Mouse (Mus musculus) layer of hippocampus, postnatal 14 days (tissue): ENCODE data around the gene Gm10681. TPM values are rescaled to one million over a fixed set of nuclear protein-coding genes. Genes with fewer than 3 reads are reported as not detected.
"Not testable (repeated sequence)": the region's sequence is repeated elsewhere in the genome, so short reads cannot be mapped to it uniquely, and the experiment has no call there.

Experiments
- DNase-seq, 2 experiments: peaks; one replicate each; pipeline ENCODE4 v3.0.0; 2021 to 2022; ENCODE audit warnings: low spot score in 2 of 2, mixed read lengths in 1 of 2
- long read RNA-seq, 2 experiments: library from polyadenylated mRNA; stranded (forward); transcript quantifications; one replicate each; pipeline ENCODE4 v2.0.0; 2021
- total RNA-seq, 2 experiments: library from RNA; stranded (reverse); gene quantifications; 2 replicates each; pipeline ENCODE4 v1.2.3; 2021

Gene Gm10681
- total RNA-seq: not detected
- long read RNA-seq, experiment 1: 0 reads
- long read RNA-seq, experiment 2: 0 reads

- no peak for DNase-seq
These were observed at the start of gene Gm10681 for GRCm38 (mm10) chr3:98588707-98589106. TSS of gene Gm10681 (minus strand) at chr3:98588807.

GRCm38 (mm10) chr3:98635145-98635544 is 46.5 kb upstream of the Gm10681 start:
- no peak for DNase-seq

- no peak for DNase-seq
These were observed 41.5 kb upstream of the Gm10681 start, which contains the start of gene Hsd3b5 for GRCm38 (mm10) chr3:98630152-98630551. TSS of gene Hsd3b5 (minus strand) at chr3:98630252.

DNA sequence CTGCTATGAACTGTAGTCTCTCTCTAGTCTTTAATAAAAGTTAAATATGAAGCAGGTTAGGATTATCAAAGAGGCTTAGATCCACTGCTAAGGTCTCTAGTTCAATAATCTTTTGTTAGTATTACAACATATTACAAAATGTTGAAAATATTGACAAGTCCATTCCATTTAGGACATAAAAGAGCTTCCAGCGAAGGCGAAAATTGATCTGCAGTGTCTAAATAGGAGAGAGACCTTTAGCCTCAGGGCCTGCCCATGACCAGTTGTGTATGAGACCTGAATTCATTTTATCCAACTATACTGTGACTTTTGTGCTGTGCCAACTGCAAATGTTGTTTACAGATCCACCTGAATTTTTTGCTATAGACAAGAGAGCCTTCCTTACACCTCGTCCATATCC is 41.0 kb upstream of the Gm10681 start:
- DNase-seq: no peak

DNA sequence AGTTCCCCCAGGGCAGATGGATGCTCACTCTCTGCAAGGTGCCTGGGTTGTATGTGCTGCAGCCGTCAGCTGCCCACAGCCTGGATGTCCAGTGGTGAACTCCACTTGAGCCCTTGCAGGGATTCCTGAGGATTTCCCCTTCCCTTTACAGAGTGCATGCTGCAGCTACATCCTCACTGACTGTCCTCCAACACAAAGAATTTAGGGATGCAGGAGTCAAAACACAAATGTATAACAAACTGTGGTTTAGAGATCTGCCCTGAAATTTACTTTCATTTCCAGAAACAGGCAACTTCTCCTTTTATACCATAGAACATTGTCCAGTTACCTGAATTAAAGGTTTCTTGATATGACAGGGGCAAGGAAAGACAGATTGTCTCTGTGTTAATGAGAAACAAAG is 28.2 kb upstream of the Gm10681 start:
- DNase-seq: not testable (repeated sequence)

- DNase-seq: not testable (repeated sequence)
These were observed 27.6 kb upstream of the Gm10681 start for GRCm38 (mm10) chr3:98616244-98616643.

GRCm38 (mm10) chr3:98614406-98614927 is 25.9 kb upstream of the Gm10681 start:
- DNase-seq: not testable (repeated sequence)

GRCm38 (mm10) chr3:98613963-98614362 is 25.4 kb upstream of the Gm10681 start:
- no peak for DNase-seq

DNA sequence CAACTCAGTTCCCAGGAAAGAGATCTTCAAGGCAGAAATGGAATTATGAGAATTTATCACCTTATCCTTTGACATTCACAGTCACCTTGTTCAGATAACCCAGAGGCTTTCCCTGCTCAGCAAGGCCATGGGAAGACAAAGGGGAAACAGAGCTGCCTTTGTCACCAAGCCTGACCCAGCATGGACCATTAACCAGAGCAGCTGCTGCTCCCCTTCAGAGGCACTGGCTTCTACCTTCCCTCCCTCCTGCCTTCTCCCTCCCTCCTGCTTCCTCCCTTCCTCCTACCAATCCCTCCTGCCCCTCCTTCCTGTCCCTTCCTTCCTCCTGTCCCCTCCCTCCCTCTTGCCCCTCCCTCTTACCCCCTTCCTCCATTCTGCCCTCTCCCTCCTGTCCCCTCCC is 24.9 kb upstream of the Gm10681 start:
- DNase-seq: not testable (repeated sequence)

- DNase-seq: no peak
These were observed 886 bp downstream of the Gm10681 start for GRCm38 (mm10) chr3:98587721-98588120.

DNA sequence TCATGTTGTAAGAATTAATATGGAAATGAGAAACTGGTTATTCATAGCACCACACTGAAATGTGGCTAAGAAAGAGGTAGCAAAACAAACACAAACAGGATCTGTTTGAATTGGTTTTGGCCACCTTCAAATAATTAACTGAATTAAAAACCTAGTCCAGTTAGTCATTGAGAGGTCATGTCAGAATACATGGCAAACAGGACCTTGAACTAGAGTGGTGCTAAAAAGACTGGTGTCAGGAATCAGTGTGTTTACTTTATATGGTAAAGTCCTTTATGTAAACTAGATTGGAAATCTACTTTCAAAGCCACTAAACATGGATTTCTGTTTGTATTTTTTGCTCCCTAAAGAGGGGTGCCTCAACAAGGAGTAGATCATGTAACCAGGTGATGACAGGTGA is 6.0 kb downstream of the Gm10681 start:
- not testable (repeated sequence) for DNase-seq

- DNase-seq: not testable (repeated sequence)
These were observed 6.4 kb downstream of the Gm10681 start for GRCm38 (mm10) chr3:98582202-98582601.

DNA sequence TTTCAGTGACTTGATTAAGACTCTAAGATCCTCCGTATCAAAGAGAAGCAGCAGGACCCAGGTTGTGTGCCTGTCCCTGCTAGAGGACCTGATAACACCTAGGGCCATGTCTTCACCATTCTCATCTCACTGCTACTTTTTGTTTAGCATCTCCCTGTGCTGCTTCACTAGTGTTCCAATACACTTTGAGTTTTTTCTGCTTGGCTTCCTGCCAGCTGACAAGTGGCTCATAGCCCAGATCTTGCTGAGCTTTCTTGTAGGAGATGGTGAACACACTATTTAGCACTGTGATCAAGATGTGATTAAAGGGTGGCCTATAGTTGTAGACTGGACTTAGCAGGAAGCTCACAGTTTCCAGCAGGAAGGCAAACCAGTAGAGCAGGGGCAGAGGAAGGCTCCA is 7.6 kb downstream of the Gm10681 start:
- DNase-seq: peak; percentile 62 to 76

- DNase-seq: not testable (repeated sequence)
These were observed 20.9 kb downstream of the Gm10681 start for GRCm38 (mm10) chr3:98567717-98568116.

- DNase-seq: not testable (repeated sequence)
These were observed 23.7 kb downstream of the Gm10681 start for GRCm38 (mm10) chr3:98564894-98565293.

GRCm38 (mm10) chr3:98563831-98564230 is 24.8 kb downstream of the Gm10681 start:
- not testable (repeated sequence) for DNase-seq

- DNase-seq: not testable (repeated sequence)
These were observed 27.9 kb downstream of the Gm10681 start for GRCm38 (mm10) chr3:98560711-98561110.

DNA sequence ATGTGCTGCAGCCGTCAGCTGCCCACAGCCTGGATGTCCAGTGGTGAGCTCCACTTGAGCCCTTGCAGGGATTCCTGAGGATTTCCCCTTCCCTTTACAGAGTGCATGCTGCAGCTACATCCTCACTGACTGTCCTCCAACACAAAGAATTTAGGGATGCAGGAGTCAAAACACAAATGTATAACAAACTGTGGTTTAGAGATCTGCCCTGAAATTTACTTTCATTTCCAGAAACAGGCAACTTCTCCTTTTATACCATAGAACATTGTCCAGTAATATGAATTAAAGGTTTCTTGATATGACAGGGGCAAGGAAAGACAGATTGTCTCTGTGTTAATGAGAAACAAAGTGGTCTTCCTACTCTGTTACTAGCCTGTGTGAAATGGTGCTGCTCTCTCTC is 37.8 kb downstream of the Gm10681 start:
- not testable (repeated sequence) for DNase-seq

GRCm38 (mm10) chr3:98550215-98550614 is 38.4 kb downstream of the Gm10681 start:
- not testable (repeated sequence) for DNase-seq

- not testable (repeated sequence) for DNase-seq
These were observed 40.1 kb downstream of the Gm10681 start for GRCm38 (mm10) chr3:98548495-98548894.

DNA sequence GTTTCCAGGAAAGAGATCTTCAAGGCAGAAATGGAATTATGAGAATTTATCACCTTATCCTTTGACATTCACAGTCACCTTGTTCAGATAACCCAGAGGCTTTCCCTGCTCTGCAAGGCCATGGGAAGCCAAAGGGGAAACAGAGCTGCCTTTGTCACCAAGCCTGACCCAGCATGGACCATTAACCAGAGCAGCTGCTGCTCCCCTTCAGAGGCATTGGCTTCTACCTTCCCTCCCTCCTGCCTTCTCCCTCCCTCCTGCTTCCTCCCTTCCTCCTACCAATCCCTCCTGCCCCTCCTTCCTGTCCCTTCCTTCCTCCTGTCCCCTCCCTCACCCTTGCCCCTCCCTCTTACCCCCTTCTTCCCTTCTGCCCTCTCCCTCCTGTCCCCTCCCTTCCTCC is 41.0 kb downstream of the Gm10681 start:
- not testable (repeated sequence) for DNase-seq

- DNase-seq: not testable (repeated sequence)
These were observed 63.6 kb downstream of the Gm10681 start for GRCm38 (mm10) chr3:98524978-98525377.

DNA sequence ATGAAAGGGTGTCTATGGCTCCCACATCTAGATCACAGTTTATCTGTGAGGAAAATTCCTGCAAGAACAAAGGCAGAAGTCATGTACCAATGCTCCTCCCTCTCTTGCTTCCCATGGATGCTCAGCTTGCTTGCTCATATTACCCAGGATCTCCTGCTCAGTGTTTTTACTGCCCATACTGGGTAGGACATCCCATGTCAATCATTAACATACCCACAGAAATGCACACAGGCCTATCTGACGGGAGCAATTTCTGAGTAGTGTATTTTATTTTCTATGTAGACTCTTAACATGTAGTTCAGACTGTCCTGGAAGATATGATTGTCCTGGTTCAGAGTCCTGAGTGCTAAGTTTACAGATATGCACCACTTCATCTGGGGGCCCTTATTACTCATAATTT is 64.1 kb downstream of the Gm10681 start:
- DNase-seq: not testable (repeated sequence)
